Mouse (Mus musculus): ENCODE results near the gene Tmem63c.

Tmem63c gene

DNA sequence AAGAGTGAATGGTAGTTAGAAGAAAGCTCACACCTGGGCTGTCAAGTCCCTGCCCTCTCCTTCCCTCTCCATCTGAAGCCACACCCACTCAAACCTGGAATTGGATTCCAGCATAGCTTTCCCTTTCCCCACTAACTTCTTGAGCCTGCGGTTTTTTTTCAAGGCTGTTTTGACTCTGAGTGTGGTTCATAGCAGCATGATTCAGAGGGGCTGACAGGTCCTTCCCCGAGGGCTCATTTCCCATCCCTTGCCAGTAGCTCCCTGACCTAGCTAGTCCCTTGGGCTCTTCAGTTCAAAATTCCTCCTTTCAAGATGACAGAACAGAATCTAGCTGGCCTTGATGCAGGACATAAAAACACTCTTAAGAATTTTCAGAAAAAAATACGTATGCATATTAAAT is 26.4 kb downstream of the Tmem63c start:
- DNase-seq (ENCODE audit: low read depth, low spot score), result no peak

DNA sequence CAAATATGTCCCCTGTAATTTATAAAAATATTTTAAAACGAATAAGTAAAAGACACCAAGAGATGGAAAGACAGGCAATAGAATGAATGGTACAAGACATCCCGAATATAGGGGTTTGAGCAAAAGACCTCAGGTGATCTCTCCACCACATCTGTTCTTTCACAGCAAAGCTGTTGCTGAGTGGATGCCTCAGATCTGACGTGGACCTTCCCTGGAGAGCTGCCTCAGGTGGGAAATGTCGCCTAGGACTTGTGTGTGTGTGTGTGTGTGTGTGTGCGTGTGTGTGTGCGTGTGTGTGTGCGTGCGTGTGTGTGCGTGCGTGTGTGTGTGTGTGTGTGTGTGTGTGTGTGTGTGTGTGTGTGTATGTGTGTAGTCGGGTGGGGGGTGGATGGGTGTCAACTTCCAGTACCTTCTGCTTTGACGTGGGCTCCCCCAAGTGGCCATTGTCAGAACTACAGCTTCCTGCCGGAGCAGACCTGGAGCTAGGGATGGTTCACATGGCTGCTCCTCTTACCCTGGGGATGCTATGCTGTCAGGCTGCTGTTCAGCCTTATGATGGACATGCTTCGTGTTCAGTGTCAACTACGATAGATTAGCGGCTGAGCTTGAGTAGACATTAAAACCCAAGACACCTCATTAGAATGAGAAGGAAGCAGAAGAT is 31.7 kb downstream of the Tmem63c start:
- DNase-seq (ENCODE audit: low read depth, low spot score), result peak; percentile 55

GRCm38 (mm10) chr12:87054873-87055272 is 33.7 kb downstream of the Tmem63c start:
- no peak for DNase-seq (ENCODE audit: low read depth, low spot score)

- no peak for DNase-seq (ENCODE audit: low read depth, low spot score)
These were observed 35.9 kb downstream of the Tmem63c start for GRCm38 (mm10) chr12:87057066-87057465.

- no peak for DNase-seq (ENCODE audit: low read depth, low spot score)
These were observed 44.3 kb downstream of the Tmem63c start for GRCm38 (mm10) chr12:87065446-87065845.

- no peak for DNase-seq (ENCODE audit: low read depth, low spot score)
These were observed 45.3 kb downstream of the Tmem63c start for GRCm38 (mm10) chr12:87066429-87066828.

GRCm38 (mm10) chr12:87070520-87070919 is 49.4 kb downstream of the Tmem63c start:
- peak; percentile 55 for DNase-seq (ENCODE audit: low read depth, low spot score)

GRCm38 (mm10) chr12:87076610-87077009 is 55.5 kb downstream of the Tmem63c start:
- DNase-seq (ENCODE audit: low read depth, low spot score), result peak; percentile 31

GRCm38 (mm10) chr12:87082797-87083196 is 61.7 kb downstream of the Tmem63c start:
- no peak for DNase-seq (ENCODE audit: low read depth, low spot score)

GRCm38 (mm10) chr12:87087236-87087635 is 66.1 kb downstream of the Tmem63c start:
- no peak for DNase-seq (ENCODE audit: low read depth, low spot score)

GRCm38 (mm10) chr12:87088331-87088730 is 67.2 kb downstream of the Tmem63c start:
- peak; percentile 61 for DNase-seq (ENCODE audit: low read depth, low spot score)

DNA sequence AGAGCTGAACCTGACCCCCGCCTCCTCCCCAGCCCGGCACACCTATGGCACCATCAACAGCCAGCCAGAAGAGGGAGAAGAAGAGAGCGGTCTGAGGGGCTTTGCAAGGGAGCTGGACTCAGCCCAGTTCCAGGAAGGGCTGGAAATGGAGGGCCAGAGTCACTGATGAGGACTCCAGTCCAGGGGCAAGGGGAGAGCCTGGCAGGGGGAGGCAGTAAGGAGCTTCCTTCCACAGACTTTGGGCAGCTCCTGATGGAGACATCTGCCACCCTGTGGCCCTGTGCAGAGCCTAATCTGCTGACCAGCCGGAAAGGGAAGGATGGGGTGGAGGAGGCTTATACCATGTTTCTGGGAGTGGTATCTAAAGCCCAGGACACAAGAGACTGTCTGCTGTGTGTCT is 68.1 kb downstream of the Tmem63c start:
- DNase-seq (ENCODE audit: low read depth, low spot score), result no peak

GRCm38 (mm10) chr12:87089701-87090100 is 68.6 kb downstream of the Tmem63c start:
- no peak for DNase-seq (ENCODE audit: low read depth, low spot score)

DNA sequence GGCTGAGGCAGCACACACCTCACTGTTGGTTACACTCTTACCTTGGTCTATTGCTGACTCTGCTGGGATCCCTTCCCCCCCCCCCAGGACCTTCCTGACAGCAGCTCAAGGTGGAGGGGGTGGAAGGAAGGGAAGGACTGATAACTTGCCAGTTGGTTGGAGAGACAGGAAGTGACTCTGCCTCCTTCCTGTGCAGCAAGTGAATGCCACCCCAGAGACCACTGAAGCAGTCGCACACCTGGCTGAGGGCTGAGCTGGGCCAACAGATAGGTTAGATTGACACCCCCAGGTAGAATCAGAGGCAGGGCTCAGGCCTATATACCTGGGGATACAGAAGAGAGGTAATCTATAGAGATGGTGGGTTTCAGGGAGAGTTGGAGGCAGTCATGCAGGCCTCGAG is 70.8 kb downstream of the Tmem63c start:
- peak; percentile 18 for DNase-seq (ENCODE audit: low read depth, low spot score)

GRCm38 (mm10) chr12:87093249-87093648 is 72.1 kb downstream of the Tmem63c start:
- DNase-seq (ENCODE audit: low read depth, low spot score), result no peak

- no peak for DNase-seq (ENCODE audit: low read depth, low spot score)
These were observed 72.5 kb downstream of the Tmem63c start for GRCm38 (mm10) chr12:87093671-87094070.

DNA sequence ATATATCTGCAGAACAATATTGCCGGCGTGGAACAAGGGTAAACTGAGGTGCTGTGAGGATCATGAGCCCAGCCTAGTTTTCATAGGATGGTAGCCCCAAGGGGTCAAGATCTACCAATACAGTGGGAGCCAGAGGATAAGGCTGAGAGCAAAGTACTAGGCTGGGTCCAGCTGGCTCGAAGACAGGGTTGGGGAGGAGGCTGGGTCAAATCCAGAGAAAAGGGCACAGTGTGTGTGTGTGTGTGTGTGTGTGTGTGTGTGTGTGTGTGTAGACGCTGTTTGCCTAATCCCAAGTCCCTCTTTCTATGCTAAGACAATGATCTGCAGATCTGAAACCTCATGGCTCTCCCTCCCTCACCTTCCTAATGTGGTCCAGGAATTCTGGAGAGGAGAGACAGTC is 79.2 kb downstream of the Tmem63c start:
- no peak for DNase-seq (ENCODE audit: low read depth, low spot score)

- no peak for DNase-seq (ENCODE audit: low read depth, low spot score)
These were observed 81.1 kb downstream of the Tmem63c start, which contains the start of gene Ngb for GRCm38 (mm10) chr12:87102165-87102631. Gene Ngb (minus strand): TSS chr12:87102539.

DNA sequence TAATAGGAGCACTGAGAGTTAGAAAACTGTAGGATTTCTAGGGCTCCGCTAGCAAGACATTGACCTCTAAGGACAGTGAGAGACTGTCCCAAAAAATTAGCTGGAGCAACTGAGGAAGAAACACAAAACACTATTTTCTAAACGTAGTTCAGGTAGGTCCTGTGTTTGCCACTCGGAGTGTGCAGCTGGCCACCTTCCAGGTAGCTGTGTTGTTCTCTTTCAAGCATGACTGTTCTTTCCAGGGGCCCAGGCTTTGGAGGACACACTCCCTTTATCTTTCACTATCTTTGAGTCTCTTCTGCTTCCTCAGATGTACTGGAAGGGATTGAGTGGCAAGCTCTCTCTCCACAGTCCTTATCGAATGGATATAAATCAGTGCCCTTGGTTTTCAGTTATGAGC is 82.3 kb downstream of the Tmem63c start:
- DNase-seq (ENCODE audit: low read depth, low spot score), result no peak

DNA sequence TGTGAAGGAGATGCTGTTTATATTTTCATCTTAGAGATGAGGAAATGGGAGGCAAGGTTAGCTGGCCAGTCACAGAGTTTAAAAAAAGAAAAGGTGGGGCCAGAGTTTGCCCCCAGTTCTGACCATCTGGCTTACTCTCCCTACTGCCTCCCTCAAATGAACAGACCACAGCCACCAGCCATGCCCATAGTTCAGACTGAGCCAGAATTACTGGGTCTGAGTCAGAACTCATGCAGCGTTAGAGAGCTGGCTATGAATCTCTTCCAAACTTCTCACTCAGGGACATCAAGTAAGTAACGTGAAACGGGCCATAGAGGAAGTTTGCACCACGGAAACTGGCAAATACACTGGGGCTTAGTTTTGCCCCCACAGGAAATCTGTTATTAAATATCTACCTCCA is 83.7 kb downstream of the Tmem63c start:
- no peak for DNase-seq (ENCODE audit: low read depth, low spot score)

DNA sequence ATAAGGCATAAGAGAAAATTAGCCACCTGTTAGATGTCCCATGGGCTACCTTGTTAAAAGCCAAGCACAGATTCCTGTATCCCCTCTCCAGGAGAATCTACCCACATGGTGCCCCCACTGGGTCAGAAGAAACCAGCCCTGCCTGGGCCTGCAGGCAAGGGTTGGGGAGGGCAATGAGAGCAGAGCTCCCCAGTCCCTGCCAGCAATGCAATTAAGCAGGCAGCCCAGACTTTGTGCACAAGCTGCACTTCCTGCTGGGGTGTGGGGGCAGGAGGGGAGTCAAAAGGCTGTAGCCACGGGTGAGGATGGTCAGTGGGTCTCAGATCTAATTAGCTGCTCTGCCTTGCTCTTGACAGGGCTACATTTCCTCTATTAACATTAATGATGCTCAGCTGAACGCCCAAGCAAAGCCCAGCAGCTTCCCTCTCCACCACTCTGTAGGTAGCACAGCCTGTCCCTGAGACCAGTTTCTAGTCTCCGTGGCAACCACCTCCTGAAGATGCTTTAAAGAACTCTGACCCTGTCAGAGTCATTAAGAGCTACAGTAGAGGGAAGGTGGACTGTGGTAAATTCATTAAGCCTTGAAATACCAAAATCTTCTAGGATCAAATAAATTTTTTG is 86.3 kb downstream of the Tmem63c start:
- no peak for DNase-seq (ENCODE audit: low read depth, low spot score)

DNA sequence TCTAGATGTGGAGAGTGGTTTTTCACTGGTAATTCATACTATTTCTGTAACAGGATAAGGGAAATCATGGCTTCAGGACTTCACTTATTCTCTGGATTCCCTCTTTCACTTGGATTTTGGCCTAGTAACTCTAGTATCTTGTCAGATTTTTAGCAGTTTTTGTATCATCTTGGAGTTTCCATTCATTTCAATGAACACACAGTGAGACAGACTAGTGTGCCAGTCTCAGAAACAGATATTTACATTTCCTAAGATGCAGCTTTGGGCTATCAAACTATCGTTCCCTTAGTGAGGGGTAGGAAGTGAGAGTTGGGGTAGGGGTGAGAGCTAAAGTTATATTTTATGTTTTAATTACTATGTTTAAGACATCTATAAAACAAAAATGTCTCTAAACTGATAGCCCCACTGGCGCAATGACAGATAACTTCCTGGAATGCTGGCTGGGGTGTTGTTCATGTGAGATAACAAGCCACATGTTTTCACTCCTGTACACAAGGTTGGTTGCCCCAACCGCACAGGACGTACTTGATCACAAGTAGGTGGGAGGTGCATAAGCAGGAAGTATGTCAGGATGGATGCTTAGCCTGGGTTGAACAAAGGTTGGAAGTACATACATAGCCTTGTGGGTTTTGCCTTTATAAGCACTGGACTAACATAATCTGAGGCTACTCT is 100.9 kb downstream of the Tmem63c start:
- DNase-seq (ENCODE audit: low read depth, low spot score), result no peak

- no peak for DNase-seq (ENCODE audit: low read depth, low spot score)
These were observed 106.1 kb downstream of the Tmem63c start for GRCm38 (mm10) chr12:87127256-87127655.

Measured in A20 (cell line).